Mouse (Mus musculus) monocyte, adult 59 days (primary cell): ENCODE data around the gene Gm21970. TPM values are rescaled to one million over a fixed set of nuclear protein-coding genes. Genes with fewer than 3 reads are reported as not detected.

ENCODE experiments used
- total RNA-seq, 2 experiments: library from RNA; stranded (reverse); gene quantifications; one replicate each; pipeline ENCODE4 v1.2.4; 2023

Gene Gm21970
- under 1 TPM in 1 of 2 experiments, not detected in 1; 1.00 TPM for total RNA-seq

DNA sequence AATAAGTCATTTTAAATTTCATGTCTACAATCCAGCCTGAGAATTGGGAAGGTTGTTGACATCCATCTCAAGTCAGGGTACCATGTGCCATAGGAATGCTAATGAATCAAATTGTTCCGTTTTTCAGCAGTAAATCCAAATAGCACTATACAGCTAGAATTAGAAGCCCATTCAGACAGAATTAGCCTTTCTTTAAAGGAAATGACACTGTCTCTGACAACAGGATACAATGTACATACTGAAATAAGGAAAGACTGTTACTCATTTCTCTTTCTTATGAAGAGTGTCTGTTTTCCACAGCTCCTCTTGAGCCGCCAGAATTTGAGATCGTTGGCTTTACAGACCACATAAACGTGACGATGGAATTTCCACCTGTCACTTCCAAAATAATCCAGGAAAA, at the start of gene Gm21970:
TSS of gene Gm21970 (plus strand) at position 301 of the 400 bp plus-strand sequence.

DNA sequence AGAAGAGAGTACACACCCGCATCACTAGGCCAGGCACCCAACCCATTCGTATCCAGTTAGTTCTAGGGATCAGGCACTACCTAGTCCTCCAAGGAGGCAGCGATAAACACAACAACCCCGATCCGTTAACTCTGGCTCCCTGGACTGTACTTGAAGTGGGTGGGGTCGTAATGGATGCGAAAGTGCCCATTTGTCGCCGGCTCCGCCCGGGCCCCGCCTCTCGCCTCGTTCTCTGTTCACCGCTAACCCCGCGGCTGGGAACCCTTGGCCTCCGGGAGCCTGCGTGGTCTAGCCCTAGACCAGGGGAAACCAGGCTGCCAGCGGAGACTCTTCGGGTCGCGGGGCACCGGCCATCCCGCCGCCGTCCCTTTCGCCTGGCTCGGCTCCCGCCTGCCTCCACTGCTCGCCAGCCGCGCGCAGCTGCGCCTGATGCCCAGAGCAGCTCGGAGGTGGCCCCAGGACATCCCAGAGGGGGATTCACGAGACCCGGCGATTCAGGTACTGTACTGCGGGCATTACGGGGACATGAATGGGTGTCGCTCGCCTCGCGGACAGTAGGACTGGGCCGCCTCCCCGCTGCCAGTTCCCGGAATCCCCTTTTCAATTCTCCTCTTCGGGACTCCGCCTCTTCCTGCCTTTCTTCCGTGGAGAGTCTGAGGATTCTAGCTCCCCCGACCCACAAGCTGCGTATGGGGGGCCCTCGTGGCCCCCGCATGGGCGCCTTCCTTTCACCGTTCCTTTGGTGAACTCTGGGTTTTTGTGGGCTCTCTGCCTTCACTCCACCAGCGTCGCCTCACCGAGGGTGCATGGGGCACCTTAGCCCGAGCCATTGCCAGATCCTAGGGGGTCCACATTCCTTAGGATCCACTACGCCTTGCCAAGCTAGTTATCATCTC, 18.7 kb upstream of the Gm21970 start, which contains the start of gene Ifnar2:
TSS of gene Ifnar2 (plus strand) at position 207 of the 896 bp plus-strand sequence.

DNA sequence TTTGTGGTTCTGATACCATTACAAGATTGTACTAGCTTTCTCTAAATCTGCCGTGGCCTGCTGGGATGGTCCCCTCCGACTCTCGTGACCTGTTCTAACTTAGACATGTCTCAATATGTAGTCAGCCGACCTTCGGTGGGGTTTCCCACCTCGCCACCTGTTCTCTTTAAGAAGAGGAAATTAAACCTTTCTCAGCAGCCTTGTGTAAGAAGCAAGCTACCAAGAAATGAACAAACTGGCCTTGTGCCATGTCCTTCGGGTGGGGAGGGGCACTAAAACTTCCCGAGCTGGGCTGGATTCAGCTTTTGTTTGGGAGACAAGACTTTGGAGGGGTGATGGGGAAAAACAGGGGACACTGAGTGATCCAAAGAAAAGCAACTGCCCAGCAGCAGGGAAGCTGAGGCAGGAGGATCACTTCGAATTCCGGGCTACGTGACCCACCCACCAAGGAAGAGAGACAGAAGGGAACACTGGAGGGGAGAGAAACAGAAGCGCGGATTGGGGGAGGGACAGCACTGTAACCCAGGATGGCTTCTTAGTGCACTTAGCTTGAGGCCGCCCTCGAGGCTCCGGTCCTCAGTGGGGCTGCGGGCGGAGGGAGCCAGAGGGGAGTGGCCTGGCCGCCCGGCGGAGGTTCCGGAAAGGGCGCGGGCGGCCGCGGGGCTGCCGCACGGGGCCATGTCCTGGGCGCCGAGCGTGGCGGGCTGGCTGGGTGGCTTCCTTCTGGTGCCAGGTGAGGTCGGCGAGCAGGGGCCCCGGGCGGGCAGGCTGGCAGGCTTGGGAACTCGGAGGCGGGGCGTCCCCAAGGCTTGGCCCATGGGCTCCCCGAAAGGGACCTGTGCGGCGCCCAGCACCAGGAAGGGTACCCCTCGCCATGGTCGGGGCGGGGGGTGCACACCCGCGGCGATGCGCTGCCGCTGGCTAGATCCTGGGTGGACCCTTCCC, 14.4 kb downstream of the Gm21970 start, which contains the start of gene Il10rb:
TSS of gene Il10rb (plus strand) at position 525 of the 945 bp plus-strand sequence.

Other genes starting within 250 kb of the Gm21970 start
- not detected for gene Olig2, start 166.3 kb upstream of the Gm21970 start, total RNA-seq
- not detected for gene Olig1, start 121.9 kb upstream of the Gm21970 start, total RNA-seq
- 100 to 1,000 TPM; 199 to 204 TPM for gene Ifnar2, start 18.9 kb upstream of the Gm21970 start, total RNA-seq
- 100 to 1,000 TPM; 114 to 126 TPM for gene Il10rb, start 14.4 kb downstream of the Gm21970 start, total RNA-seq
- gene Ifnar1, start 93.5 kb downstream of the Gm21970 start, total RNA-seq = 100 to 1,000 TPM; 148 to 173 TPM
- gene Ifngr2, start 155.4 kb downstream of the Gm21970 start, total RNA-seq = 100 to 1,000 TPM; 112 to 114 TPM
- 10 to 100 TPM; 58.4 to 63.2 TPM for gene Tmem50b, start 206.1 kb downstream of the Gm21970 start, total RNA-seq
- gene Dnajc28, start 227.3 kb downstream of the Gm21970 start, total RNA-seq = 1 to 10 TPM; 1.3 to 1.8 TPM